Mouse (Mus musculus) kidney, postnatal 10 days (tissue): ENCODE data around the gene Abtb2.
A peak's percentile ranks its signal among the peaks of the same experiment; 100 is the strongest.

Source experiments
- DNase-seq: peaks from one replicate; pipeline ENCODE4 v3.0.0; 2021; ENCODE audit warnings: mixed read lengths

Gene Abtb2

GRCm38 (mm10) chr2:103746761-103747160 lies 180.7 kb downstream of the Abtb2 start:
- no peak for DNase-seq

GRCm38 (mm10) chr2:103747891-103748290 lies 181.8 kb downstream of the Abtb2 start:
- no peak for DNase-seq

GRCm38 (mm10) chr2:103749091-103749490 lies 183.0 kb downstream of the Abtb2 start:
- DNase-seq = no peak

- DNase-seq = no peak
Measured at GRCm38 (mm10) chr2:103751771-103752170, 185.7 kb downstream of the Abtb2 start.

GRCm38 (mm10) chr2:103754614-103755013 lies 188.5 kb downstream of the Abtb2 start:
- DNase-seq = no peak

GRCm38 (mm10) chr2:103755458-103756085 lies 189.5 kb downstream of the Abtb2 start:
- no peak for DNase-seq

GRCm38 (mm10) chr2:103760421-103760820 lies 194.3 kb downstream of the Abtb2 start:
- no peak for DNase-seq

- DNase-seq = peak; percentile 99
Measured at GRCm38 (mm10) chr2:103760906-103761716, 195.0 kb downstream of the Abtb2 start, which contains the start of gene Nat10. TSS of gene Nat10 (minus strand) at chr2:103761270.

- no peak for DNase-seq
Measured at GRCm38 (mm10) chr2:103761993-103762392, 195.9 kb downstream of the Abtb2 start.

- DNase-seq = no peak
Measured at GRCm38 (mm10) chr2:103762492-103762891, 196.4 kb downstream of the Abtb2 start.
